Mouse (Mus musculus) T-helper 17 cell (primary cell): ENCODE results near the gene Timp4.

Source experiments
- in situ Hi-C, 2 experiments: fragments of 300-600 bp; cut with MboI, MseI; formaldehyde crosslinking; loops; 1 replicate in 1 of 2; 2 replicates in 1 of 2; pipeline ENCODE4 v1.15.1; 2025; ENCODE audit warnings: high pct_unique_total_duplicates in 2 of 2

Gene Timp4

DNA sequence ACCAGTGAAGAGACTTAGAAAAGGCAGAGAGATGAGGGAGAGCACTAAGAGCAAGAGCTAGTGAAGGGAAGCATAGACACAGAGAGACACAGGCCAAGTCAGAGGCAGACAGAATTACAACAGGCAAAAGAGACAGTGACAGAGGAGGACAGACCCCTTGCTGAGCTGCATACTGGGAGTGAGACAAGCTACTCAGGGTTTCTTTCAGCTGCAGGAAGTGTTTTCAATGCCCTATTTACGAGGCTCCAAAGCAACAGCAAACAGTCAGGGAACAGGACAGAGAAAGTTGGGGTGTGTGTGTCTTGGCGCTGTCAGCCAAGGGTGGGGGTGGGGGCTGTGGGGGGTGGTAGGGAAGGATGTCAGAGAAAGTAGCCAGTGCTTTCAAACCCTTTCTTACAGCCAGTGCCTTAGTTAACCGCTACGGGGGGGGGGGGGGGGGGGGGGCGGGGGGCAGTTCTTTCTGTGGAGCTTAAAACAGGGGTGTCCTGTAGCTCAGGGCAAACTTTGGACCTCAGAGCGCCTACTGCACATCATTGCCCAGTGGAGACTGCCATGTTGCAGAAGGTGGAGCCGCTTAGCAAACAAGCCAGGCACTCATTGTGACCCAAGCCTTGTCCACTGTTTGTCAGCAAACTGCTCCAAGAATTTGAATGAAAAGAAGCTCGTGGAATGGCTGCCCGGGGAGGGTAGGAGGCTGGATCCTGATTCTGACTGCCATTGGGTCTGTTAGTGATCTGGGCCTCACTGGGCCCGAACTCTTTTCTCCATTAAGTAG lies at the start of gene Timp4:
TSS of gene Timp4 (minus strand) at position 107 of the 775 bp plus-strand sequence.
- in situ Hi-C loops: no loop called here

DNA sequence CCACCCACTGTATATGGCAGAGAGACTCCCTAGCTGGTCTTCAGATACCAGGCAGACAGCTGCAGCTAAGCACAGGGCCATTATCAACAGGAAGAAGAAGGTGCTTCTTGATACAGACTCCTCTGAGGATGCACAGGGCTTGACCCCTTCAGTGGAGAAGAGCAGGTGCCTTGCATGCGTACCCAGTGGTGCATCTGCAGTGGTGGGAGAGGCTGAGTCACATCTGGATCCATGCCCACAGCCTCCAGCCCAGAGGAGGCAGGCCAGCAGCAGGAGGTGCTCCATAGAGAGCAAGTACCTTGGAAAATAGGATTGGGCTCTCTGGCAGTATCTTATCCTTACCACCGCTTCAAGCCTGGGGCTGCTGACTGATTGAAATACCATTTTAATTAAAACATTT lies 41.9 kb upstream of the Timp4 start:
- in situ Hi-C loops: no loop called here

DNA sequence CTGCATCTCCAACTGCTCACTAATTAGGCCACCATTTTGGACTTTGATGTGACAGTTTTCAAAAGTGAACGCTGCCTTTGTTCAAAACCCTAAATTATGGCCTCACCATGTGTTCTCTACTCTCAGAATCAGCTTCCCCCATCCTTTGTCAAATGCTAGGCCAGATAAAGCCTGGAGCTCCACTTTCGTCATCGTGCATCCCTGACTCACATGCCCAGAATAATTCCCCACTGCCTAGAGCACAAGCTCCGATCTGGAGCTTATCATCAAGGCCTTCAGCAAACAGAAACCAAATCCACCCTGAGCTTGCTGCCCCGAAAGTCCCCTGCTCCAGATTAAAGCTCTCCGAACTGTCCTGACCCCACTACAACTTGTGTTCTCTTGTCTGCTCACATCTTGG lies 40.6 kb upstream of the Timp4 start:
- in situ Hi-C loops: no loop called here

DNA sequence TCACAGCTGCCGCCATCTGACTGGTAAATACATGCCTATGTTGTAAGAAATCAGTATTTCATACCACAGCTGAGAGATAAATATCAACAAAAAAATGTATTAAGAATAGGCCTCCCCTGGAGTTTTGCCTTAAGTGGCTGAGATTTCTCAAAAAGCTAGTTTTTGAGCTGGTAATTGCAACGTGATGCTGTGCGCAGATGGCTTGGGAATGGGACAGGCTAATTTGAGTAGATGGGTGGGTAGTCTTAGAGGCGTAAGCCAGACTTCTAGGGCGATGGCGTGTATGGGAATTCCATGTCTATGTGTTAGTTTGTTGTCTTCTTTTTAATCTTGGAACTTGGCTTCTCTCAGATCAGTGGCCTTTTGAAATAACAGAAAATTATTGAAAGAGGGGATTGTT lies 39.8 kb upstream of the Timp4 start:
- in situ Hi-C loops: no loop called here

DNA sequence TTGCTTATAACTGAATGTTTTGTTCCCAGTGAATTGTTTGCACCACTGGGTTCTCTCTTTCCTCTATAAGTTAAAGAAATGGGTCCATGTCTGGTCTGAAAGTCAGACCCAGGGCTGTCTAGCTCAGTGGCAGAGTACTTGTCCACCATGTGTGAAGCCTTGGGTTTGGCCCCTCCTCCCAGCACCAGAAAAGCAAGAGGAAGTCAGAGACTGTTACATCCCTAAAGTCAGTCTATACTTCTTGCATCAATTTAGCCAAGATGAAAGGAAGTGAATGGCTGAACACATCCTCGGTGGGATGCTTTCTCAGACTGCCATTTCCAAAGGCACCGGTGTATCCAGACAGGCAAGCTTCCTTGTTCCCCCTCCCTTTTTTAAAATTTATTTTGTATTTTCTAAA lies 39.1 kb upstream of the Timp4 start:
- in situ Hi-C loops: no loop called here

DNA sequence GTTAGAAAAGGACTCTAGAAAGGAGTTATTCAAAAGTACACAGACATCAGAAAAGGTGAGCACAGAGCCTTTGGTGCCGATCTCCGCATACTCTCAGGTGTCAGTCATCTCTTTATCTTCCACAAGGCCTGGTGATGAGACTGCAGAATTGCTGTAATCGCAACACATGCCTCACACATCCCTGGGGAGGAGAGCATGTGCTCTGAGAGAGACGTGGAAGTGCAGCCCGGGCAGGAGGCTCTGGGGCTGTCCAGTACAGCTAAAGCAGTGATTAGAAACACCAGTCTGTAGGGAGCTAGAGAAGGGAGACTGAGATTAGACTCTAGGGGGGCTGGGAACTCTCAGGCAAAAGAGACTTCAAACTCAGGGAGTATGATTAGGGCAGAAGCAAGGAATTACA lies 38.6 kb upstream of the Timp4 start:
- in situ Hi-C loops: no loop called here

DNA sequence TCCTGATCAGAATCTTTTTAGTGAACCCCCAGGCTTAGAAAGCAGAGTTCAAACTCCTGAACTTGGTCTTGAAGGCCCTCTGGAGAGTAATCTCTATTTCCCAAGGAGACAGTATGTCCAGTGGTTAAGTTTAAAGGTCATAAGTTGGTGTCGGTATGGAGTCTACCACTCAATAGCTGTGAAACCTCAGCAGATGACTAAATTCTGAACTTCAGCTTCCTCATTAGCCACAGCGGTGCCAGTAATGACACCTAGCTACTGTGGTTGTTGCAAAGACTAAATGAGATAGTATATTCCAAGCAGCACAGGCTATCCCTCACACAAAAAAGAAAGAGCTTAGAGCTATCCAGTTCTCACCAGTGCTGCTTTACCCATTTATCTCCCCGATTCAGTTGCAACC lies 36.2 kb upstream of the Timp4 start:
- in situ Hi-C loops: no loop called here

DNA sequence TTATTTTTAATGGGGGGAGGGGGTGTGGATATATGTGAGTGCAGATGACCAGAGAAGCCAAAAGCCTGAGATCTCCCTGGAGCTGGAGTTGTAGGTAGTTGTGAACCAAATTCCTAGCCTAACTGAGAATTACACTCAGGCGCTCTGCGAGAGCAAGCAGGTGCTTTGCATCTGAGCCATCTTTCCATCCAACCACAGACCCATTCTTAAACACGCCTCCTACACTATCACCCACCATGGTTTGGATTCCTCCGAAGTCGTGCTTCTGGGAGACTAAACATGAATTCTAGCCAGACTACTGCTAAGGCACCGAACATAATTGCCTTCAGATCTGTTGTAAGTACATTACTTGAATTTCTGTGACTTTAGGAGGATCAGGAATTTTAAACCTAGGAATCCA lies 34.4 kb upstream of the Timp4 start:
- in situ Hi-C loops: no loop called here

DNA sequence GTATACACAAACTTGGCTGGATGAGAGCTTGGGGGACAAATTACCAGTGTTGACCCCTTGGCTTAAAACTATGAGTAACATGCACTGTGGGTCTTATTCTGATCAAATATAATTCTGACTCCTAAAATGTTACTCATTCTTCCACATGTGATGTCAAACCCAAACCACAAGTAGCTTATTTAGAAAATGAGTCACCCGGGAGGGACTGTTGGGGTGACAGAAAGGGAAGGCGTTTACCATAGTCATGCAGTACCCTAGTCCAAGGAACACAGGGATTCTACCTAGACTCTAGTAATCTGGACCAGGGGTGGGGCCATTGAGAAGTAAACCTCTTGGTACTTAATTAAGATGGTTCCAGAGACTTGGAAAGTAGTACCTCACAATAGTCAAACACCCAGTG lies 32.1 kb upstream of the Timp4 start:
- in situ Hi-C loops: loop anchor here in 1 of 2 experiments (5.0 kb wide), 1 partner anchor 253 kb away; no protein-coding TSS in a partner anchor

DNA sequence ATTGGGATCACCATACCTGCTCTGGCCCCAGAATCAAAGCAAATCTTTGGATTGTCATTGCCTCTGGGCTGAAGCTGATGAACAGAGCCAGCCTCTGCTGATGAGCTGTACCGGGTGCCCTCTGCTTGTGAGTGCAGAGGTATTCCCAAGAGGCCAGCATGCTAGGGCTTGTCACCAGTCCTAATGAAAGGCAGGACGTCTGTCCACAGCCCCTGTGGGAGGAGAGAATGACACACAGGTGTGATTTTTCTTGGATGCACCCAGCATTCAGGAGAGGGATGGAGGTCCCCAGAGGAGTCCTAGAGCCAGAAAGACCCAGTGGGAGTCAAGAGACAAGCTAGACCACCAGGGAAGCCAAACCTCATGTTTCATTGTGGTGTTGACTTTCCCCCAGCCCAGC lies 27.6 kb upstream of the Timp4 start:
- in situ Hi-C loops: loop anchor here in 1 of 2 experiments (5.0 to 10.0 kb wide), 2 partner anchors 258 to 345 kb away; no protein-coding TSS in a partner anchor

DNA sequence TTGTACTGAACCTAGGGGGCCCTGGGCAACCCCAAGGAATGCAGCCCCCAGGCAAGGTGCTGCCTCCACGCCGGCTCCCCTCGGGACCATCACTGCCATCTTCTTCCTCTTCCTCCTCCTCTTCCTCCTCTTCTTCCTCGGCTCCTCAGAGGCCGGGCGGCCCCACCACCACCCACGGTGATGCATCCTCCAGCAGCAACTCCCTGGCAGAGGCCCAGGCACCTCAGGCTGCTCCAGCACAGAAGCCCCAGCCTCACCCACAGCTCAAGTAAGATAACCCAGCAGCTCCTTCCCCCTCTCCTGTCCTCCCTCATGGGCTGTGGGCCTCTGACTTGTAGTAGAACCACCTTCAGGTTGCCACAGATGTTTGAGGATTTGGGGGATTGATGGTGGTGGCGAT lies 26.1 kb upstream of the Timp4 start:
- in situ Hi-C loops: loop anchor here in 1 of 2 experiments (10.0 kb wide), 1 partner anchor 343 kb away; no protein-coding TSS in a partner anchor

DNA sequence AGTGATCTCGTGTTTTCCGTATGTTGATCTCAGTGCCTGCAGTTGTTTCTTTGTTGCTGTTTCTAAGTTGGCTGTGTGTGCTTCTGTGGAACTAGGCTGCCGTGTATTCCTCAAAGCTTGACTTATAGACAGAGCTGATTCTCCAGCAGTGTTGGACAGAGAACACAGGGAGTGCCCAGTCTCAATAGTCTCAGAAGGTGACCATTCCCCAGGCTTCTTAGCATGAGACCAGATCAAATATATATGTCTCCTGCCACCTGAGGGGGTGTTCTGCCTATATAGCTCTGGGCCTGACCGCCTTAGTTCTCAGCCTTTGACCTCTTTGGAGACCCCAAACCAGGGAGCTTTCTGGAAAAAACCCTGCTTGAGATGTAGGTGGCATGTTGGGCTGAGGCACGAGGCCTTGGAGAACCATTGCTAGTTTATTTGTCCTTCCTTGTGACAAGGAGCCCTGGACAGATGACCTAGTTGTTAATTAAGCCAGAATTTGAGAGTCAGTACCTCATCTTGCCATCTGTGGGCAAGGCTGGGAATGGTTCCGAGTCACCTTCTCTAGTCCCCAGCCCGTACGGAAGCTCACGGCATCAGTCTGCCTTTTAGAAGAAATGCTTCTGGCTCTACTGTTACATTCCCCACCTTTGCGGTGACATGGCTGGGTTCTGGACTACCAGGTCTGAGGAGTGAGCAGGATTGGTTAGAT lies 23.3 kb upstream of the Timp4 start:
- in situ Hi-C loops: loop anchor here in 1 of 2 experiments (10.0 kb wide), 1 partner anchor 340 kb away; no protein-coding TSS in a partner anchor

DNA sequence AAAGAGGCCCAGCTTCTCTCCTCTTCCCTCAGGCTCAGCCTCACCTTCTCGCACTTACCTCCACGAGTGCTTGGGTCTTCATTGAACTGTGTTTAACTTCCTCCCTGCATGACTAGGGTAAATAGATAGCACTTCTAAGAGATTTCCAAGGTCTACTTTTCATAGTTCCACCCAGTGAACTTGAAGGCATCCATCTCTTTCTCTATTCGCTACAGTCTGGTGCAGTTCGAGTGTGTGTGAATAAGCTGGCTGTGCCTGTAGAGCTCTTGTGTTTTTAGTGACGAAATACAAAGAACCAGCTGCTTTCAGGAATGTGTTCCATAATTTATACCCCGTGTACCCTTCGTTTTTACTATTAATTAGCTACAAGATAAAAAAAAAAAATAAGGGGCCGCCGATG lies 22.7 kb upstream of the Timp4 start:
- in situ Hi-C loops: loop anchor here in 1 of 2 experiments (10.0 kb wide), 1 partner anchor 340 kb away; no protein-coding TSS in a partner anchor

DNA sequence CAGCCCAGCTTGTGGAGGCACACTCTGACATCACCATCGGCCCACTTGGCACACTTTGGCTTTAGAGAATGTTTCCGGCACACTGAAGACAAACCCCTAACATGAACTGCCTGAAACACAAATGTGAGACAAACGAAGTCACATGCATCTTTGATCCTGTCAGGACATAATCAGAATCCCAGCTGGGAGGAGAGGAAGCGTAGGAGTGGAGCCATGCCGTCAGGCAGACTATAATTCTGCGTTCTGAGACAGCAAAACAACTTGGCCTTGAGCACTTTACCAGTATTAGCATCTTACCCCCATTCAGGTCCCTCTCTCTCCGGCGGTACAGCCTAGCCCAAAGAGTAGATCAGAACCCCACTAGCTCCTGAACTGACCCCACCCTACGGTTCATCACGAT lies 21.3 kb upstream of the Timp4 start:
- in situ Hi-C loops: loop anchor here in 1 of 2 experiments (10.0 kb wide), 1 partner anchor 339 kb away; no protein-coding TSS in a partner anchor

DNA sequence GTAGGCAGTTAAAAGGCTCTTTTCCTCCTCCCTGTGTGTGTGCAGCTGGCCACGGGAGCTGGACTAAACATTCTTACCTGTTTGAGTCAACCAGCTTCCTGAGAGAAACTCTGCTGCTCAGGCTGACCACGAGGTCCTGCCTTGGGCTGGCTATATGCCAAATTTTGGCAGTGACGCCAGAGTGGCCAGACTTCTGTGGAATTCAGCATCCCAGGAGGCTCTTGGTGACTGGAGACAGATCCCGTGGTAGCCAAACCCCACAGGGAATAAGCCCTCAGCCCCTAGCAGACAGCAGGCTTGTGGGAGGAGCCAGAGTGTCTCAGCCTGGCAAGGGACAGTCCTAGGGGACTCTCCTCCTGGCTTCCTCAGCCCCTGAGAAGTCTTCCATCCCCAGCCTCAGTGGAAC lies 19.9 kb upstream of the Timp4 start:
- in situ Hi-C loops: loop anchor here in 1 of 2 experiments (10.0 kb wide), 1 partner anchor 337 kb away; no protein-coding TSS in a partner anchor

DNA sequence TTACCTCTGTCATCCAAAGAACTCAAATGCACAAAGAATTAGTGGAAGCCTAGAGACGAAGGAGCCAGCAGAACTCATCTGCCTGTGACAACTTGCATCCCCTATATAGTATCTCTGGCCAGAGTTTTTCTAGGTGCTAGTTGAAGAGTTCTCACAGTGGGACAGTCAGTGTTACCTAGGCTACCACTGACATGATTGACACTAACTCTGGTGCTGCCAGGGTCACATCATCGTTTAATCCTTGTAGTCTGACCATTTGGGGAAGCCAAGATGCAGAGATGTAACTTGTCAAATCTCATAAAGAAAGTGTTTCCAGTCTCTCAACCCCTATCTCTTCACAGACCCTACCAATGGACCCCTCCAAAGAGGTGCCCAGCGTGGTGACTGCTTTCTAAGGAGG lies 19.3 kb upstream of the Timp4 start:
- in situ Hi-C loops: loop anchor here in 1 of 2 experiments (10.0 kb wide), 1 partner anchor 337 kb away; no protein-coding TSS in a partner anchor

DNA sequence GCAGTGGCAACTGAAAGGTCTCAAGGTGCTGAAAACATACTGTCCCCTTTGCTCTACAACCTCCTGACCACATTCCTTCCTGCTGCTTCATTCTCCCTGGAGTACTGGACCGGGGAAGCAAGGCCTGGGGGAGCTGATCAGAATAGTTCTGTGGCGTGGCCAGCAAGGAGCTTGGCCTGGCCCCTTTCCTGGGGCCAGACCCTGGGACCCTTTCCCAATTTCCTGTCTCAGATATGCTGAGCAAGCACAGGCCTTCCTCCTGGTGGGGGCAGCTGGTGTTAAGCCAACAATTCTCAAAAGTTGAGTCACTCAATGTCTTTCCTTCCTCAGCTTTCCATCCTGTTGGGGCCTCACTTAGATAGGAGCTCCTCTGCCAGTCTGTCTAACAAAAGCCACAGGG lies 18.1 kb upstream of the Timp4 start:
- in situ Hi-C loops: loop anchor here in 1 of 2 experiments (10.0 kb wide), 1 partner anchor 335 kb away; no protein-coding TSS in a partner anchor

DNA sequence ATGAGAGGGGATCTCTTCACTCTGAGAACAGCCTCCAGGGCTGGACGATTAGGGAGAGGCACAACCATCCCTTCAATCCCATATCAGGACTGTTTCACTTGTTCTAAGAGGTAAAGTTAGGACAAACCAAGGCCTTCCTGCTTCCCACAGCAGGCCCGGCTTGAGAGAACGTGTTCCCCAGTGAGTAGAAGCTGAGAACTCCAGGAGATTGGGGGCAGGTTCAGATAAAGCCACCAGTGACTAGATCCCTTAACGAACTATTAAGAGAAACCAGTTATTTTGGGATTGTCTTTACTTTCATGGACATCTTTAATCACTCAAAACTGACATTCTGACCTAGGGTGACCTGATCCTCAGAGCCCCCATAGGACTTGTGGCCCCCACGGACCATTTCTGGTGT lies 17.6 kb upstream of the Timp4 start:
- in situ Hi-C loops: no loop called here

DNA sequence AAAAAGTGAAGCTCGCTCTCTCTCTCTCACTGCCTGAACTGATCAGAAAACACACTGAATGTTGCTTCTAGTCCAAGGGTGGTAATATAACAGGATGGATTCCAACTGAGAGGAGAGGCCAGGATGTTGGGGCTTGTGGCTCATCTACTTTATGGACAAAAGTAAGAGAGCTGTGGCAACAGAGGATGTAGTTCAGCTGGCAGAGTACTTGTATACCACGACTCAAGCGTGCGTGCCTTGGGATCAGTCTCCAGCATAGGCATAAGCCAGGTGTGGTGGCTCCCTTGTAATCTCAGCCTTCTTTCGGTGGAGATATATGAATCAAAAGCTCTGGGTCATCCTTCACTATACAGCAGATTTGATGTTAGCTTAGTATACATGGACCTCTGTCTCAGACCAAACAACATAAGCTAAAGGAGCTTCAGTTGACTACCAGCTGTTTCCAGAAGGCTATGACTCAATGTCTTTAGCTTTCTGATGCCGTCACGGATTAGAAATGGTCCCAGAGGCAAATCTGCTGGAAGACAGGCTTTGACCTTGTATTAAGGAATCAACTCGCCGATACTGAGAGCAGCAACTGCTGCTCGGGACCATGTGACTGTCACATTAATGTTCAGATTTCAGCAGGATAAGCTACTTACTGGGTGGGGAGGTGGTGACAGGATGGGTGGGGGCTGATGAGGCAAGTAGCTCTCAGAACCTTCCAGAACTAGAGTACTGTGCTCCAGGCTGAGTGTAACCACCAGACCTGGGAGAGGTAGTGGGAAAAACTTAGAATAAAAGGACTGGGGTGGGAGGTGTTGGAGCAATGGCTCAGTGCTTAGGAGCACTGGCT lies 16.8 kb upstream of the Timp4 start:
- in situ Hi-C loops: no loop called here

DNA sequence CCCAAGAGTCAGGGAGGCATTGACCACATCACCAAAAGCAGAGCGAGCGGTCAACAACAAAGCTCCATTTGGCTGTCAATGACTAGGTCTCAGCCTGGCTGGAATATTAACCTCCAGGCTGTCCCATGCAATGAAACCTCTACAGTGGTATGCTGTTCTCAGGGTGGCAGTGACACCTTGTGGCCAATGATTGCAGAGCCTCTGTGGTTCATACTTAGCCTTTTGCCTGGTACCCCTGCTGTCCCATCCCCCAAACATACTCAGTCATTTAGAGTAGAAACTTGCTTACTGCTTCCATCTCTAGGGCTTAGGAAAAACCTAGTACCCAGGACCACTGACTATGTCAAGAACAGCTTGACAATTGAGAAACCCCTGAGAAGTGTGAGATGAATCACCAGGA lies 15.9 kb upstream of the Timp4 start:
- in situ Hi-C loops: no loop called here

DNA sequence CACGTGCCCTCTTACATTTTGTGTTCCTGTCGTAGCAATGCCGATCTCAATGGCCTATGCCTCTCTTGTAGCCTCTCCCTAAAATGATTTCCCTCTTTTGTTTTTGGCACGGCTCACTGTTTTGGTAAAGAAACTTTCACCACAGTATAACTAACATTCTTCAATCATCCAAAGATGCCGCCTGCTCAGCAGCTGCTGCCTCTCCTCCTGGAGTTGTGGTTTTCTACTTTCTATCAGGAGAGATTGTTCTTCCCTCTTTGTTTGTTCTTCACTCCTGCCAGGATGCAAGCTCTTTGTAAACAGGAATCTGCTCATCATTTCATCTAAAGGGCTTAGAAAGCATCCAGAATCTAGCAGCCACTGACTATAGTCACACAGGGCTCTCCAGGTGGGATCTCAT lies 14.8 kb upstream of the Timp4 start:
- in situ Hi-C loops: no loop called here
